Mouse (Mus musculus) heart, adult 8-10 months (tissue): ENCODE data around the gene Lfng. TPM values are rescaled to one million over a fixed set of nuclear protein-coding genes. Genes with fewer than 3 reads are reported as not detected.

Experiments
- DNase-seq: peaks from one replicate; pipeline ENCODE4 v3.0.0; 2022; ENCODE audit warnings: low spot score
- total RNA-seq, 4 experiments: library from RNA; stranded (reverse); gene quantifications; 2 replicates each; pipeline ENCODE4 v1.2.4; 2022

Lfng gene
- total RNA-seq, 4 experiments from 2014 or later: 6.0 to 8.3 (median 6.9) TPM

DNA sequence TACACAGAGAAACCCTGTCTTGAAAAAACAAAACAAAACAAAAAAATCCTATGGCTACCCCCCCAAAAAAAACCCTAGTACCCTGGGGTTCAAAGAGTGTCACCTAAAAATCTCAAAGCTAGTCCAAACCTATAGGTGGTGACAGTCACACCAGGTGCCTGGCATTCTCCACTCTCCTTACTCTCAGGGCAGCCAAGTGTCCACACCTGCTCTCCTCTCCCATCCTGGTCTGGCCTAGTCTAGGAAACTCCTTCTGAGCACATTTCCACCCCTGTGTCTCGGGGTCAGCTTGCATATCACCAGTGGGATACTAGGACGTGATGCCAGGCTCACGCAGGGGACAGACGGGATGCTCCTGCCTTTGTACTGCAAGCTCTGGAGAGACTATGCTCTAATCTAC is 32.2 kb downstream of the Lfng start:
- DNase-seq: no peak

- no peak for DNase-seq
These were observed 32.8 kb downstream of the Lfng start for GRCm38 (mm10) chr5:140639871-140640270.

DNA sequence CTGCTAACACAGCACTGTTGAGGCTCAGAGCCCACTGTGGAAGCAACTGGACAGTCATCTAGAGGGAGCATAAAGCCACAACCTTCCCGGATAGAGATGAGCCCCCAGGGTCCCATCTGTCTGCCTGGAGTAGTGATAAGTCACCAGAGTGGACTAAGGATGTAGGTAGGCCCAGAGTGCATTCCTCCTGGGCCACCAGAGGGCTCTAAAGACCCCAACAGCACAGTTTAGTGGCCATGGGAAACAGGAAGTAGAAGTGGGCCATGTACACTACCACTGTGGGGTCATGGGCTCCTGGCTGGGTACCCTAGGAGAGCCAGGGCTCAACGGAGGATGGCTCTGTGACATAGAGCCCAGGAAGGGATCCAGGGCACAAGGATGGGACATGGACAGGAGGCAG is 33.7 kb downstream of the Lfng start:
- DNase-seq: no peak

DNA sequence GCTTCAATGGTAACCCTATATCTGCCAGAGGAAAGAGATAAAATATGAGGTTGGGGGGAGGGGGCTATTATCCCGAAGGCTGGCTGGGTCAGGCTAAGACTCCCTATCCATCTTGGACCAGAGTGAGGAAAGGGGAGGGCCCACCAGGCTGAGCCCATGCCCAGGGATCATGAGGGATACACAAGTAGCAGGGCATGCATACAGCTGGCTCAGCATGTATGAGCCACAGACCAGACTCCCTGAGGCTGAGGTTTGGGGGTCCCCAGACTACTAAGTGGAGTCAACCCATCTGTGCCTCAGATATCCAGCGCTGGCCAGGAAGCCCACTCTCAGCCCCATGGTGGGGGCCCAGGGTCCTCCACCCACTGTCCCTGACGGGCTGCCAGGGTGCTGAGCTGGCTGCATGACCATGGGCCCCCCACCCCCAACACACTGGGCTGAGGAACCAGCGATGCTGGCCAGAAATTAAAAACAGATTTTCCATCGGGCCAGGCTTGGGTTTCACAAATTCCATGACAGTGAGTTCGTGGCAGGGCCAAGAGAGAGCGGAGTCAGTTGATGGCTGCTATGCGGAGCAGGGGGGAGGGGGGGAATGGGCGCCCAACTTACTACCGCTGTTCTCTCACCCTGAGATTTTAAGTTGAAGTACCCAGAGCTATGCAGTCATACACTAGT is 34.3 kb downstream of the Lfng start:
- no peak for DNase-seq

GRCm38 (mm10) chr5:140642076-140642475 is 35.0 kb downstream of the Lfng start:
- no peak for DNase-seq

DNA sequence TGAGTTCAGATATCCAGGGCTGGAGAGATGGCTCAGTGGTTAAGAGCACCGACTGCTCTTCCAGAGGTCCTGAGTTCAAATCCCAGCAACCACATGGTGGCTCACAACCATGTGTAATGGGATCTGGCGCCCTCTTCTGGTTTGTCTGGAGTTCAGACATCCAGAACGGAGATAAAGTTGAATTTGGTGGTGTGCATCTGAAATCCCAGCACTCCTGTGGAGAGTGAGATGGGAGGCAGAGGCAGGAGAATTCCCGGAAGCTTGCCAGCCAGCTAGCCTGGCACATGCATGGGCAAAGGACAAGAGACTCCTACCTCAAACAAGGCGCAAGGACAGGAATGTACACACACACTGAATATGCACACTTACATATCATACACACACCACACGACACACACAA is 37.1 kb downstream of the Lfng start:
- DNase-seq: no peak

DNA sequence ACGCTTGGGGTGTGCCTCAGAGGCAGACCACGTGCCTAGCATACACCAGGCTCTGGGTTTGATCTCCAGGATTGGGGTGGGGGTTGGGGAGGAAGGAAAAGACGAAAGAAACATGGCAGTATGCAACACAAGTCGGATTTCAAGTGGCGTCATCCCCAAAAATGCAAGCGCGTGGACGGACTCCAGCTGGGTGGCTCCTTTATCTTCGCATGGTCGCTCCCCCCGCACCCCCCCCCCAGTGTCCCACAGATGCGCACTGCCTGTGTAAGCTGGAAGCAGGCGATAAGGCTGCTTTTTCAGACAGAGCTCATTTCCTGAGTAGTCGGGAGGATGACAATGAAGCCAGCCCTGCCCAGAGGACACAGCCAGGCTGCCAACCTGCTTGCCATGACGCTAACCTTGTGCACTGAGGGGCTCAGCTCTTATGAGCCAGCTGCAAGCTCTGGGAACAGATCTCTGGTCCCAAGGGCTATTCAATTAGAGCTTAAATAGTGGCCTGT is 37.6 kb downstream of the Lfng start:
- no peak for DNase-seq

DNA sequence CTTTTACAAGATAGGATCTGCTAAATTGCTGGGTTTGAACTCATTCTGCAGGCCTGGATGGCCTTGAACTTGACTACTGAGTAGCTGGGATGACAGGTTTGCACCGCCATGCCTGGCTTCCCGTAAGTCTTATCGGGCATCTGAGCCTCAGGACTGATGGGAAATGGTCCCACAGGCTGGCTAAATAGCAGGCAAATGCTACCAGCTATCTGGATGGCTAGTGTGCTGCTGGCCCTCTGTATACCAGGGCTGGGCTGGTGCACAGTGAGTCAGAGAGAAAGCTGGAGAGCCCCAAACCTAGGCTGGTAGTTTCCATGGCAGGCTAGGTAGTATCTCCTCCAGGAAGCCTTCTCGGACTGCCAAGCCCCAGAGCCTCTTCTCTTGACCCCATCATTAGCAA is 38.3 kb downstream of the Lfng start:
- DNase-seq: no peak

DNA sequence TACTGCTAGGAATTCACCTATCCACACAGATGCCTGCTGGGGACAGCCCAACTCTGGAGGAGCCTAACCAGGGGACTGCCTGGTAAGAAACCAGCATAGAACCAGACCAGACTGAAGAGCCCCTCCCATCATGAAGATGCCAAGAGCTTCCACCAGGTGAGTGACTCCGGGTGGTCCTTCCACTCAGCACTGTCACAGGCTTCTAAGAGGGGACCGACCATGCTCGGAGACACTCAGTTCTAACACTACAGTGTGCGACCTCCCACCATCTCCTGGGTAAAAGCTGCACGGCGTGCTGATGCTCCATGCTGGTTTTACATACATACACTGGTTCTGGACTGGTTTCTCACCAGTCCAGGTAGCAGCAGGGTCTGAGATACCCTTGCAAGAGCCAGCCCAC is 39.1 kb downstream of the Lfng start:
- DNase-seq: no peak

GRCm38 (mm10) chr5:140647031-140647760 is 40.1 kb downstream of the Lfng start:
- no peak for DNase-seq

DNA sequence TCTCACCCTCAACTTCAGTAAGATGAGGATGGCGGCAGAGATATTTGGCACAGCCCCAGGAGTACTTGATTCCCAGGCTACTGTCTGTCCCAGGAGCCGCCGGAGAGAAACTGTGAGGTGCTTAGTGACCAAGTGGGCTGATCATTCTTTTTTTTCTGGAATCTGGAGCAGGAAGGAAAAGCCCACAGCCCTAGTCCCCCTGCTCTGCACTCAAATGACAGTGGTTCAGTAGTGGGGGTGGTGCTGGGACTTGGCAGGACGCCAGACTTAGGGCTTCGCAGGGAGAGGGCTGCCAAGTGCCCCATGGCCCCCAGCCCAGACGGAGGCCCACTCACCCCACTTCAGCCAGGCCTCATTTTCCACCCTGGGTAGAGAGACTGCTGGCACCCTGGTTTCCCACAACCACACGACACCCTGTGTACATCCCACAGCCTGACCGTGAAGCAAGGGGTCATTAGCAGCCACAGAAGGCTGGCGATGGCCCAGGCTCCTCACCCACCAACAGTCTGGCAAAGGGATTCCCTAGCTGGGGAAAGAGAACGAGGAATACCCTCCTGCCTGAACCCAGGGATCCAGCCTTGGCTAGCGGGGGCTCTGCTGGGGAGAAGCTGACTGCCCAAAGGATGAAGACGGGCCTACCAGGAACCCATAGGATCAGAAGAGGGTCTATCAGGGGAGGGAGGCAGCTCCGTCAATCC is 40.9 kb downstream of the Lfng start:
- DNase-seq: no peak

GRCm38 (mm10) chr5:140648519-140649100 is 41.5 kb downstream of the Lfng start, which contains the start of gene Ttyh3:
Gene Ttyh3 (minus strand): TSS chr5:140649031.
- DNase-seq: no peak

DNA sequence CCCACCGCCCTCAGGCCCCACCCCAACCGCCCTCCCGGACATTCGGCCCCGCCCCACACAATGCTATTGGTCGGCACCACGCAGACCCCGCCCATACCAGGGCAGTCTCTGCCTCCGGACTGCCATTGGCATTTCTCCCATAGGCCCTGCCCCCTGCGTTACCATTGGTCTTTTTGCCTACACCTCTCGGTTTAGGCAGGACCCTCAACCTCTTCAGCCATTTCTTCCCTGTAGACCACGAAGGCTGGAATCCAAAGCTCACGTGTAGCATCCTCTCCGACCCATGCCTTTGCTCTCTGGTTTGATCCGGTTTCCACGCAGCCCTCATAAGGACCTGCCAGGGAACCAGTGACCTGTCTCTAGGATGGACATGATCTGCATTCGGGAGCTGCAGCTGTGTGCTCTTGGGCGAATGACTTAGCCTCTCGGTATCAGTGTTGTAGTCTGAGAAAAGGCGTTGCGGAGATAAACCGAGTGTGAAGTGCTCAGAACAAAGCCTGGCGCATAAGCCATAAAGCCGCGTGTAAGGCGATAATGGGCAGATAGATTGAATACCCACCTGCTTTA is 42.1 kb downstream of the Lfng start:
- peak; percentile 96 for DNase-seq

GRCm38 (mm10) chr5:140649881-140650414 is 42.8 kb downstream of the Lfng start:
- no peak for DNase-seq

- no peak for DNase-seq
These were observed 44.1 kb downstream of the Lfng start for GRCm38 (mm10) chr5:140651231-140651630.

- no peak for DNase-seq
These were observed 45.5 kb downstream of the Lfng start for GRCm38 (mm10) chr5:140652587-140652986.

DNA sequence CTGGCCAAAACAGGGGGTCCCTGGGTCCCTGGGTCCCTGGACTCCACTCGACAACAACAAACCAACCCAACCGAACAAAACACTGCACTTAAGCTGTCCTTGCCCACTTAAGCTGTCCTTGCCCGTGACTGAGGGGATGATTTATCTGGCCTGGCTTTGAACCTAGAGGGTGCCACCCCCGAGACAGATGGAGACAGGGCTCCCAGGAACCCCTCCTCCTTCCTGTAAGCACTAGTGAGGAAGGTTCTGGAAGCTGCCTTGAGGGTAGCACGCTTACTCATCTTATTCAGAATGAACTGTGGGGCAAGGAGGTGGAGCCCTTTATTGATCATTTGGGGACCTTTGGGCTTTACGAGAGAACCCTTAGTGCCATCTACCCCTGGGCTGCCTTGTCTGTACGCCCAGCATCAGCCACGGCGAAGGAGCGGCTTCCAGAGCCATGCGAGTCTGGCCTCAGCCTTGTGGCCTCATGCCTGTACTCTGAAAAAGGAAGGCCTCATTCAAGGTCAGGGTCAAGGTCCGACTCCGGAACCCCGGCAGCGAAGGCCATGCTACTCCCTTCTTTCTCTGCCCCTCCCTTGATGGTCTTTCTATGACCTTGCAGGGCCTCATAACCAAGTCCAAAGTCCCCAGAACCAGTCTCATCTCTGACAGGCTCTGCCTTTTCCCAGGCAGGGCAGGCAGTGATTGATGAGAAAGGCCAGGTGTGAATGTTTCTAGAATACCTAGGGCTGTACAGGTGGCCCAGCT is 47.2 kb downstream of the Lfng start:
- no peak for DNase-seq

DNA sequence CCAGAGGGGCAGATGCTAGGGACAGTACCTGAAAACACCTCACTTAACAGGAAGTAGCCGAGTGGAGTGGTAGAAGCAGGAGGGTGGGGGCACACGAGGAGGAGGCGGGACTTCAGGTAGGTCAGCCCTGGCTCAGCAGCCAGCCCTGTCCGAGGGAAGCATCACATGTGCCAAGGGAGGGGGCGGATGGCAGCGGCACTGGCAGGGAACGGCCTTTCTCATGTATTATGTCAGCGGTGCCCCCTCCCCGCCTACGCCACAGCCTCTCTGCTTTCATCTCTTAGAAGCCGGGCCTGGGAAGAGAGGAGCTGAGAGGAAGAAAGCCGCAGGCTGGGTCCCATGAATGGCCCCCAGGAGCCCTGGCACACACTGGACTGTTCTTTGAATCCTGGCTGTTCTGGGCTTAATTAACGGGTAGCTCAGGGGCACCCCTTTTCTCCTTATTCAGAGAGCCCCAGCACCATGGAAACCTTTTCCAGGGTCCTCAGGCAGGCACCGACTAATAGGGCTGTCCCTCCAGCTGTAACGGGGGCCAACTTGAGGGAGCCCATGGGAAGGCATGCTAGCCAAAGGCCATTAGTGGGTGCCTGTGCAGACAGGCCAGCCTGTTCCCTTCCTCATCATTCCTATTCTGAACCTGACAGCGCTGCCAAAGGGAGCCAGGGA is 52.6 kb downstream of the Lfng start:
- no peak for DNase-seq

DNA sequence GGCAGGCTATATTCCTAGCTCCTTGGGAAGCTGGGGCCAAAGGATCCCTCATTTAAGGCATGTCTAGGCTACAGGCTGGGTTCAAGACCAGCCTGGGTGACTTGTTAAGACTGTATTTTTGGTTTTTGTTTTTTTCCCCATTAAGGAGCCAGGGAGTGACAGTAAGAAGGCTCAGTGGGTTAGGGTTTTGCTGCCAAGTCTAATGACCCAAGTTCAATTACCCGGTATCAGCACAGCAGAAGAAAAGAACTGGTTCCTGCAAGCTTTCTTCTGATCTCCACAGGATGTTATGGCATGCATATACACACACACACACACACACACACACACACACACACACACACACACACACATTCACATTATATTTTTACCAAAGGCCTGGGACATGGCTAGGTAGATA is 53.3 kb downstream of the Lfng start:
- DNase-seq: no peak

DNA sequence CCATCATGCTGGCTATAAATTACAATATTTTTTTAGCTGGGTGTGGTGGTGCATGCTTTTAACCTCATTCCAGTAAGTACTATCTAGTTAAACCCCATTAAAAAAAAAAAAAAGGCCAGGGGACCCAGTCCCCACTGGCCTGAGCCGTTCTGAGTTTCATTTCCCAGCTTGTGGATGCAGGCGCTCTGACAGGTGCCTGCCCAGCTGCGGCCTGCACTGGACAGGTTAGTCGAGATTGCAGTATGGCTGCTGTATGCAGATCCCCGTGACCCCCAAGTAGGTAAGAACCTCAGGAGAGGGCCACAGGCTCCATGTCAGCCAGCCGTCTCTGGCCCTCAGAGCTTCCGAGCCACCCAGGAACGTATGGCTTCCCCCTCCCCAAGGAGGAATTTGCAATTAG is 54.3 kb downstream of the Lfng start:
- no peak for DNase-seq
